Mouse (Mus musculus): Measurements from ENCODE around the gene 2810021J22Rik.
A peak's percentile ranks its signal among the peaks of the same experiment; 100 is the strongest.

Gene 2810021J22Rik

DNA sequence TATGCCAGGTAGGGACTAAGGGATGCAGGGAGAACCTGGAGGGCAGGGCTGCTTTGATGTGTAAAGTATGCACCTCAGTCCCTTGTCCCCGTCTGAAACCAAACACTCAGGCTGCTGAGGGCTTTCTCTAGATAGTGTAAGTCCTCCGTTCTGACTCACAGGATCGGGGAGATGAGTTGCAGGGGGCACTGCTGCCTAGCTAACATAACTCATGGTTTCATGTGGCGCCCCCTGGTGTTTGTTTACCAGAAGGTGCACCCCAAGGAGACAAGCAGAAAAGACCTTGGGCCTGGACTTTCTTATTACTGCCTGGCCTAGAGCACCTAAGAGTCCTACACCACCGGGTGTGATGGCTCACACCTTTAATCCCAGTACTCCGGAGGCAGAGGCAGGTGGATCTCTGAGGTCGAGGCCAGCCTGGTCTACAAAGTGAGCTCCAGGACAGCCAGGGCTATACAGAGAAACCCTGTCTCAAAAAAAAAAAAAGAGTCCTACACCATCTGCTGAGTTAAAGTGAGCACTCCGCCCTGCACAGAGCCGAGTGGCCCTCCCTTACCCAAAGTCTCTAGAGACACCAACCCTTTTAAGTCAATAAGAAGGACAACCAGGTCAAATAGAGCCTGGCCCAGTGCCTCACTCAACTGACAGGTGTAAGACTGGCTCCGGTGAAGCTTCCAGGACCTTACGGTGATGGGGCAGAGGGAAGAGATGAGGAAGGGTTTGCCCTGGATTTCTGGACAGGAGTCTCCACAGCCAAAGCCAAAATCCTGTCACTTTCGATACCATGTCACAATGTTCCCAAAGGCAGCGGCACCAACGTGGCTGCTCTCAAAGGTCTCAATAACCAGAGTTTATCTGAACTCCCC lies 50.1 kb downstream of the 2810021J22Rik start:
- peak; percentile 65 for DNase-seq (ENCODE audit: low spot score)

DNA sequence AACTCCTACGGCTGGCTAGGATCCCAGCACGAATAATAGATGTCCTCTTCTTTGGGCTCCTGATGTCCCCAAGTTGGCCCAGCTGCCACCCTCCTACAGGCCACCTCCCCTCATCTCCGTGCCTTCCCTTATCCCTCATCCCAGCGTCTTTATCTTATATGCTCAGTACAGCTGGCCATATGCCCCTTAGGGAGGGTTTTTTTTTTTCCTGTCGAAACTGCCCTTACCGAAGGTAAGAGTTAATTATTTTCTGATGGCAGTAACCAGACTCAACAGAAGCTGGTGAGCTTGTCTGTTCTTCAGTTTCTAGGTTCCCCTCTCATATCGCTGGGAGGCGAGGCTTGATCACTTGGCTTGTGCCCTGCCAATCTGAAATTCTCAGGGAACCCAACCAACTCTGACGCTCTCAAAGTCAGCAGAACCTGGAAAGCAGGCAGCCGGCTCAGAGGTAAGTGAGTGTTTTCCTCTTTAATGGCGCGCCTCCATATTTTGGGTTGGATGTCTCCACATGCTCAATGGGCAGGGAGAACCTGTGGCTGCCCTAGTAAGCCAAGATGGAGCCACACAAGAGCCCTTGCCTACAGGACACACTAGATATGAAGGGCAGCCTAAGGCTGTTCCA lies 50.8 kb downstream of the 2810021J22Rik start, which contains the start of gene Btnl10:
Gene Btnl10, plus strand, starts transcription at position 164 of the 622 bp plus-strand sequence.
- DNase-seq (ENCODE audit: low spot score), result no peak

DNA sequence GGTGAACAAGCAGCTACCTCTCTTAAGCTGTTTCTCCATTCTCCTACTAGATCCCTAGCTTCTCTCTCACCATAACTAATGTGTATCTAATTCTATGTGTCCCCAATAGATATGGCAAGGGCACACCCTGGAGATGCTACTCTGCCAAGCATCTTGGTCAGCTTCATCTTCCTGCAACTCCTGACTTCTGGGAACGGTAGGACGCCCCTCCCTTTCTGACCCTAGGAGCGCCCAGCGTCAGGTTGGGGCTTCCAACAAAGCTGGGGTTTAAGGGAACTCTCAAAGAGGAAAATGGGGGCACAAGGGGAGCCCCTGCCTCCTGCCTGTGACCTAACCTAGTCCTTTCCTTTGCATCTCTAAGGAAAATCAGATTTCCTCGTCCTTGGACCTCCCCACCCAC lies 51.7 kb downstream of the 2810021J22Rik start:
- DNase-seq (ENCODE audit: low spot score), result no peak

DNA sequence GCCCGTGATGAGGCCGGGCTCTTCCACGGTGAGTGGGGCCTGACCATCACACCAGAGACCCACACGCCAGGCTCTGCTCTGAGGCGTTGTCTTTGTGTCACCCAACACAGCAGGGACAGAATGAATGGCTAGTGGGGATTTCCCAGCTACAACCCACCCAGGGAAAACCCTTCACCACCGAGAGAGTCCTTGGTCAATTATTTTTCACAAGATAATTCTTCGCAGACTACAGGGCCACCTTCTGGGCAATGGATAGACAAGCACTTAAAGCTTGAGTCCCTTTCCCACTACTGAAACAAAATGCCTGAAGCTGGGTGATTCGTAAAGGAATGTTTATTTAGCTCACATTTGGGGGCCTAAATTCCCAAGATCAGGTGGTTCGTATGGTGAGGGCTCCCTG lies 55.4 kb downstream of the 2810021J22Rik start:
- no peak for DNase-seq (ENCODE audit: low spot score)

DNA sequence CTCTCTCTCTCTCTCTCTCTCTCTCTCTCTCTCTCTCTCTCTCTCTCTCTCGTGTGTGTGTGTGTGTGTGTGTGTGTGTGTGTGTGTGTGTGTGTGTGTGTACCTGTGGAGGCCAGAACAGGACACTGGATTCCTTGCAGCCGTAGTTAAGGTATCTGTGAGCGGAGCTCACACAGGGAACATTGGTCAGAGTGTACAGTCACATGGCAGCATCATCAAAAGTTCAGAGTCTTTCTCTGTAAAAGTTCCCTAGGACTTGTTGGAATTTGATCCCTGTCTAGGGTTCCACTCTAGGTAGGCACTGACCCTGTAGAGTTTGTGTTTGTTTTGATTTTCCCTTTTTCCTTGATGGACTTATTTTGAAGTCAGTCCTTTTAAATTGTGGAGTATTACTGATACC lies 59.6 kb downstream of the 2810021J22Rik start:
- DNase-seq (ENCODE audit: low spot score), result no peak

DNA sequence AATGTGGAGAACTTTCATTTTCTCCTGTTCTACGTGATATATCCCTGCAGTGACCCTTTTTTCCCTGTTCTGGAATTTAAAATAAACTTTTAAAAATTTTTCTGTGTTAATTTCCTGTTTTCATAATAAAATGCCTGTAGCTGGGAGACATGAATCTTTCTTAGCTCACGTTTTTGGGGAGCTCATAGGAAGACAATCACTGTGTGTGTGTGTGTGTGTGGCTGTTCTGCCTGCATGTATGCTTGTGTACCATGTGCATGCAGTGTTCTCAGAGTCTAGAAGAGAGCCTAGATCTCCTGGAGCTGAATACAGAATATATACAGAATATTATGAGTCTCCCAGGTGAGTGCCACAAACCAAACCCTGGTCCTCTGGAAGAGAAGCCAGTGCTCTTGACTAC lies 60.0 kb downstream of the 2810021J22Rik start:
- no peak for DNase-seq (ENCODE audit: low spot score)

DNA sequence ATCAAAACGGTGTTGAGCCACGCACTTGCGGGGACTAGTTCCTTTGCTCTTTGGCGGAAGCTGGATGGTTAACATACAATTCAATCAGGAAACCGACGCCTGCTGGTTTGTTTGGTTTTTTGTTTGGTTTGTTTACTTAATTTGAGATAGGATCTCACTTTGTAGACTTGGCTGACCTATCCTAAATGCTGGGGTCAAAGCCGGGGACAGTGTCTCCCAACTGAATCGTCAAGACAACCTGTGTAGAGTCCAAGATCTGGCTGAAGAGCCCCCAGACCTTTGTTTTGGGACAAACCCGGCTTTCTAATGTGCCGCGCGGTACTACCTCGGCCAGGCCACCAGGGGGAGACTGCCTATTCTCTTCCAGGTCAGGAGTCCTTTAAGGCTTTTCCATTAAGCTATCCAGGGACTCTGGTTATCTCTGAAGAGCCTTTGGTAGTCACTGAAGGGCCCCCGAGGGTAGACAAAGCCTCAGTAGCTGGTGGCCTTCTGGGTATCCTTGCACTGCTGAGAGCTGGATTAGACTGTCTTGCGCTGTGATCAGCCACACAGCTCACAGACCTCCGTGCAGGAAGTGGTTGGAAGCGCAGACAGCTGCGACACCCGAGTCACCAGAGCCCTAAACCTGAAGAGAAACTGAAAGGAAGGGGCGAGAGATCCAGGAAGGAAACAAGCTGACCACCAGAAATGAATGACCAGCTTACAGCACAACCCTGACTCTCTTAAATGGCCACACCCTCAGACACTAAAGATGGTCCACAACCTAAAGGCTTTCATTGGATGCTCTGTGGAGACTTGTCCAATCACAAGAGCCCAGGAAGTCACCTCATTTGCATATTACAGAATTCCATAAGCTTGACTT lies 61.0 kb downstream of the 2810021J22Rik start:
- DNase-seq (ENCODE audit: low spot score), result peak; percentile 84

DNA sequence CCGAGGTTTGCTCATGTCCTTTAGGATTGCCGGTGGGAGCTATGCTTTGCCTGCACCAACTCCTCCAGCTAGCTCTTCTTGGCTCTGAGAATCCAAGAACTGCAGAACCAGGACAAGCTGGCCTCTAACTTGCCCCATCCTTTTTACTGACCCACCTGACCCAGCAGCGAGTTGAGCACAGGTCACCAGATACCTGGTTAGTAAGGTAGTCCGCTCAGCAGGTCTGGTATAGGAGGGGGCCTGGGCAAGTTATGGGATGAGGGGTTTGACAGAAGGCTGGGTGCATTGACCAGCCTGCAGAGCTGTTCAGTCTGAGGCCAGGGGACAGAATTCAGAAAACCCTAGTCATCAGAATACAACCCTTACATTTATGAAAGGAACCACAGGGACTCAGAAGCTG lies 62.0 kb downstream of the 2810021J22Rik start:
- DNase-seq (ENCODE audit: low spot score), result no peak

DNA sequence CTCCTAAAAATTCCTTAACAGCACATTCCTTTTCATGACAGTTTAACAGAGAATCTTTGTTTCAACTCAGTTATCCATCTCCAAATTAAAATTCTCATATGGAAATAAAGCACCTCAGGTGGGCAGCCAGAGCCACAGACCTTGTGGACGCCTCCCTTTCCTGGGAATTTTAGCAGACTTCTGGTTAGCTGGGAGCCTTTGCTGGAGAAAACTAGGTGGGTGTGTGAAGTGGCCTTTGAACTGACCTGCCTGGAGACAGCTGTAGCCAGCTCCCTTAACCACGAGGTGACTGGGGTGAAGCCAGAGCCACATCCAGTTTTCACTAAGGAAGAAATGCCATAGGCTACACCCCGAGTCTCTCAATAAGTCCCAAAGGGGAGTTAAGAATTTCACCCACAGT lies 62.6 kb downstream of the 2810021J22Rik start:
- no peak for DNase-seq (ENCODE audit: low spot score)

DNA sequence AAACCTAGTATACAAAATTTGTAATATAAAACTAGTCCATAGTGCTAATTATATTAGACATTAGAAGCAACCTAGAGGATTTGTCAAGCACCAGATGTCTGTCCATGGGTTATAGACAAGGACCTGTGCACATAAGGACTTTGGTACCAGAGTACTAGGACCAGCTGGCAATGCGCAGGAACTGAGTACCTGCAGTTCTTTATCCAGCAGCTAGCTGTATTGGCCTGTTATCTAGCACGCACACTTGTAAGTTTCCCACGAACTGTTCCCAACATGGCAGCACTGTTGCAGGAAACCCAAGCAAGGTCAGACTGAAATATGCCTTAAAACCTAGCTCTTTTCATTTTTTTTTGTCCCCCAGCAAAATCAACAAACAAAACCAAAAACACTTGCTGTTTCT lies 63.2 kb downstream of the 2810021J22Rik start:
- DNase-seq (ENCODE audit: low spot score), result no peak

DNA sequence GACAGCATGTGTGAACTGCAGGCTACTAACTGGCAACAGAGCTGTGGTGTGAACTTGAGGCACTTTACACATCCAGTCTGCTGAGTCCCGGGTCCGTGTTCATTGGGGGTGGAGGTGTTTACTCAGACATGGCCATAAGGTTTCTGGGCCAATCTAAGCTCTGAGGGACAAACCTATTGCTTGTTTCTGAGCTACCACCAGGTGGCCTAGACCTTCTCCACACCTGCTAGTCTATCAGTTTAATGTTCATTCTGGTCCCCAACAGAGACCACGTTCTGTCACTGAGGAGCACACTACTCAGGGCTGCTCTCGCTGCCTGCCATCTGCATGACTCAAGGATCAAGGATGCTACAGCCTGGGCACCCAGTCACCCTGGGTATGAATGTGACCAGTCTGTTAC lies 64.6 kb downstream of the 2810021J22Rik start:
- DNase-seq (ENCODE audit: low spot score), result no peak

Measured in embryo, embryonic 10 days (tissue).